Mouse (Mus musculus) mature B cell (primary cell): ENCODE measurements around the gene Plekha7.

Experiments
- in situ Hi-C: fragments of 300-500 bp; cut with MboI; formaldehyde crosslinking; loops from 2 replicates; pipeline ENCODE4 v1.14.3; 2019

Gene Plekha7

GRCm38 (mm10) chr7:116251516-116251915 is 56.7 kb downstream of the Plekha7 start:
- in situ Hi-C loops: no loop called here

- in situ Hi-C loops: no loop called here
Measured at GRCm38 (mm10) chr7:116248536-116248935, 59.6 kb downstream of the Plekha7 start.

- in situ Hi-C loops: no loop called here
Measured at GRCm38 (mm10) chr7:116247377-116247729, 60.8 kb downstream of the Plekha7 start.

- in situ Hi-C loops: no loop called here
Measured at GRCm38 (mm10) chr7:116246696-116247376, 61.3 kb downstream of the Plekha7 start.

GRCm38 (mm10) chr7:116245815-116246695 is 62.1 kb downstream of the Plekha7 start:
- in situ Hi-C loops: no loop called here

GRCm38 (mm10) chr7:116244302-116245165 is 63.6 kb downstream of the Plekha7 start:
- in situ Hi-C loops: no loop called here

- in situ Hi-C loops: no loop called here
Measured at GRCm38 (mm10) chr7:116242810-116243209, 65.4 kb downstream of the Plekha7 start.

GRCm38 (mm10) chr7:116241601-116242000 is 66.6 kb downstream of the Plekha7 start:
- in situ Hi-C loops: no loop called here

GRCm38 (mm10) chr7:116240791-116241474 is 67.2 kb downstream of the Plekha7 start:
- in situ Hi-C loops: no loop called here

GRCm38 (mm10) chr7:116240353-116240752 is 67.8 kb downstream of the Plekha7 start:
- in situ Hi-C loops: no loop called here

- in situ Hi-C loops: no loop called here
Measured at GRCm38 (mm10) chr7:116238320-116238719, 69.9 kb downstream of the Plekha7 start.

GRCm38 (mm10) chr7:116237157-116237981 is 70.8 kb downstream of the Plekha7 start:
- in situ Hi-C loops: no loop called here

- in situ Hi-C loops: no loop called here
Measured at GRCm38 (mm10) chr7:116236608-116237007, 71.6 kb downstream of the Plekha7 start.

GRCm38 (mm10) chr7:116234287-116234806 is 73.8 kb downstream of the Plekha7 start:
- in situ Hi-C loops: no loop called here

- in situ Hi-C loops: no loop called here
Measured at GRCm38 (mm10) chr7:116230811-116231609, 77.2 kb downstream of the Plekha7 start.

GRCm38 (mm10) chr7:116226877-116227282 is 81.3 kb downstream of the Plekha7 start:
- in situ Hi-C loops: no loop called here

GRCm38 (mm10) chr7:116226316-116226715 is 81.9 kb downstream of the Plekha7 start:
- in situ Hi-C loops: no loop called here

- in situ Hi-C loops: no loop called here
Measured at GRCm38 (mm10) chr7:116224543-116224942, 83.6 kb downstream of the Plekha7 start.

GRCm38 (mm10) chr7:116223010-116223783 is 85.0 kb downstream of the Plekha7 start:
- in situ Hi-C loops: no loop called here
